Mouse (Mus musculus): ENCODE results near the gene Amacr.

Gene Amacr

DNA sequence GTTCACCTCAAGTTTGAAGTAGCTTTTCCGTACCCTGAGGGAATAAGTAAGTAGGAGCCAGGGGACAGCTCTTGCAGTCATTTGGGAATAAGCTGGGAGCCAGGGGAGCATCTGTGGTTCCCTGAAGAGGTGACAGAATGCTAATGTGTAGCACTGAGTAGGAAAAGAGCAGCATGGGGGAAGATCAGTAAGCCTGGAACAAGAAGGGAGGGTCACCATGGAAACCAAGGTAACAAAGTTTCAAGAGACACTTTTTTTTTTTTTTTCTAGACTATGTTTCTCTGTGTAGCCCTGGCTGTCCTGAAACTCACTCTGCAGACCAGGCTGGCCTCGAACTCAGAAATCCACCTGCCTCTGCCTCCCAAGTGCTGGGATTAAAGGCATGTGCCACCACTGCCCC lies 4.9 kb downstream of the Amacr start:
- DNase-seq (ENCODE audit: low read depth, low spot score) = peak; percentile 37

DNA sequence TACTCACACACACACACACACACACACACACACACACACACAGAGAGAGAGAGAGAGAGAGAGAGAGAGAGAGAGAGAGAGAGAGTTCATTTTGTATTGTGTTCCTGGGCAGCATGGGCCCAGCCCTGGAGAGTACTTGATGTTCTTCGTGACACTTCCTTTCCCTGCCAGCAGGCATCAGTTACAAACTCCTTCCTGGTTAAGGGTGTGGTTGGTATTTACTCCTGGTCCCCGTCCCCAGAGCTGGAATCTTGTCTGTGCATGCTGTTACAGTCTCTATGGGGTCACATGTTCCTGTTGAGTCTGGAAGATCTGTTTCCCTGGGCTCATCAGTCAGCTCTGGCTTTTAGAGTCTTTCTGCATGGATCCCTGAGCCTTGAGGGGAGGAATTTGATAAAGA lies 8.9 kb downstream of the Amacr start:
- peak; percentile 83 for DNase-seq (ENCODE audit: low read depth, low spot score)

- no peak for DNase-seq (ENCODE audit: low read depth, low spot score)
These were observed 10.0 kb downstream of the Amacr start for GRCm38 (mm10) chr15:10991566-10991965.

DNA sequence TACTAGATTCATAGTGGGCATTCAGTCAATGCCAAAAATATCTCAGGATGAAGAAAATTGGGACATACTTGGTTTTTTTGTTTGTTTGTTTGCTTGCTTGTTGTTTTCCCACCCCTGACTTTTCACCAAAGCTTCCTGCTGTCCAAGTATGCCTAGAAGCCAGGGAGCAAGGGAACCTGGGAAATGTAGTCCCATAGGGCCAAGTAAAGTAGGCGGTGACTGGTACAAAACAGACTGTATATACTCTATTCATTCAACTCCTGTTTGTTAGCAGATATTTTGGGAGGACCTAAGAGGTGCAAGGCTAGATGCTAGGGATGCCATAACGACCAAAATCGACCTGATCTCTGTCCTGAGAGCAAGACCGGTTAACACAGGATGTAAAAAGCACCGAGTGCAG lies 18.3 kb downstream of the Amacr start:
- DNase-seq (ENCODE audit: low read depth, low spot score) = peak; percentile 46

DNA sequence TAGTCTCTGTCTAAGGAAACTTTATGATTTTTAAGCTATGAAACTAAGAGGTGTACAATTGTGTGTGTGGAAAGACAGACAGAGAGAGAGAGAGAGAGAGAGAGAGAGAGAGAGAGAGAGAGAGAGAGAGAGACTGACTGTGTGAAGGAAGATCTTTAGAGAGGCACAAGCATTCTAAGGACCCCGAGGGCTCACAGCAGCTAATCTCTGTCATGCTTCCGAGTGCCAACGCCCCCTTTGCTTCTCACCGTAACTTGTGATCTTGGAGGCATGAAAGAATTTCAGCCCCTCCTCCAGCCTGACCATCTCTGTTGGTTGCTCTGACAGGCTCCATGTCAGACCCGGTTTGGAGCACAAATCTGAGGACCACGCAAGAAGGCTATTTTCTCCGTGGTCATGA lies 18.9 kb downstream of the Amacr start, which contains the start of gene Slc45a2:
Gene Slc45a2, plus strand, starts transcription at position 301 of the 400 bp plus-strand sequence.
- DNase-seq (ENCODE audit: low read depth, low spot score) = peak; percentile 19

- DNase-seq (ENCODE audit: low read depth, low spot score) = no peak
These were observed 22.2 kb downstream of the Amacr start for GRCm38 (mm10) chr15:11003791-11004190.

- no peak for DNase-seq (ENCODE audit: low read depth, low spot score)
These were observed 23.1 kb downstream of the Amacr start for GRCm38 (mm10) chr15:11004646-11005045.

- peak; percentile 45 for DNase-seq (ENCODE audit: low read depth, low spot score)
These were observed 27.2 kb downstream of the Amacr start for GRCm38 (mm10) chr15:11008756-11009155.

DNA sequence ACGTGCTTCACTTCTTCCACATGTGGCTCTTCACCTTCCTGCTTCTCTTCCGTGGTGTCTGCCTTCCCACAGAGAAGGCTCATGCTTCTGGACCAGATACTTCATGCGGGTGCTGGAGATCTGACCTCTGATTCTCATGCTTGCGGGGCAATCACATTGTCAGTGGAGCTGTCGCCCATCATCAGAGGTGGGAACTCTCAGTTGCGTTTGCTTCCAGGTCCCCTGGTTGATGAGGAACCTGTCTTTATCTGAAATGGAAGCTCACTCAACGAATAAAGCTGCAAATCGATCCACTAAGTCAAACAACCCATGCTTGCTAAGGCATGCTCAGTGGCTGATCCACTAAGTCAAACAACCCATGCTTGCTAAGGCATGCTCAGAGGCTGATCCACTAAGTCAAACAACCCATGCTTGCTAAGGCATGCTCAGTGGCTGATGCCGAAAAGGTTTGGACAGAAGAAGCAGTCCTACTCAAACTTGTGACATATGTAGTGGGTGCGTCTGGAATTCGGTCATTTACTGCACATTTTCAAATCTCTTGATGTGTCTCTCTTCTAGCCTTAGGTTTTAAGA lies 29.5 kb downstream of the Amacr start:
- no peak for DNase-seq (ENCODE audit: low read depth, low spot score)

DNA sequence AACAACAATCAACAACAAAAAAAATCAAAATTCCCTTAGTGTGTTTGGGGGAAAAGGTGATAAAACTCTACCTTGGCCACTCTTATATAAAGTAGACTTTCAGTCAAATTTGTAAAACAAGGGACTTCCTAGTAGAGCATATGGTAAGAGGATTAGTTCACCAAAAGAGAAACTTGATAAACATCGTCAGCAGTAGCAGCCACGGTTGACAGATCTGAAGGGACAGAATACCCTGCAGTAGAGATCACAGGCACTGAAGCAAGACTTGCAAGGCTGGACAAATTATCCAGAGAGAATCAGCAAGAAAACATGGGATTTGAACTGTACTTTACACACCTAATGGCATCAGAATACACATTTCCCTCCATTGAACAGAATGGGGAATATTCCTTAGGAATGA lies 33.4 kb downstream of the Amacr start:
- DNase-seq (ENCODE audit: low read depth, low spot score) = no peak

- DNase-seq (ENCODE audit: low read depth, low spot score) = no peak
These were observed 45.4 kb downstream of the Amacr start for GRCm38 (mm10) chr15:11026801-11027561.

GRCm38 (mm10) chr15:11030188-11030587 lies 48.6 kb downstream of the Amacr start:
- no peak for DNase-seq (ENCODE audit: low read depth, low spot score)

DNA sequence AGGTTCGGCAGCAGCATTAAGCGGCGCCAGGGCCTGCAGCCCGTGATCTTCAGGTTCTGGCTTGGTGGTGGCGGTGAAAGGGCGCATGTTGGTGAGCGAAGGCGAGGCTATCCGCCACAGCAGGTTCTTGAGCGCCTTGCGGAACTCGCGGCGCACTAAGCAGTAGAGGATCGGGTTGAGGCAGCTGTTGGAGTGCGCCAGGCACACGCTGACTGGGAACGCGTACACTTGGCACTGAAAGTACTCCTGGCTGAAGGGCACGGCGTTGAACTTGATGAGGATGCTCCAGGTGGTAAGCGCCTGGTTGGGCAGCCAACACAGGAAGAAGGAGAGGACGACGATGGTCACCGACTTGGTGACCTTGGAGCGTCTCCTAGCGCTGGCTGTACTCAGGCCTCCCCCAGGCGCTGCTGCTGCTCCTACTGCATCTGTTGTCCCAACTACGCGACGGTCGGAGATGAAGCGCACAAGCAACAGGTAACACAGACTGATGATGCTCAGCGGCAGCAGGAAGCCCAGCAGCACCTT lies 54.5 kb downstream of the Amacr start:
- DNase-seq (ENCODE audit: low read depth, low spot score) = peak; percentile 57

DNA sequence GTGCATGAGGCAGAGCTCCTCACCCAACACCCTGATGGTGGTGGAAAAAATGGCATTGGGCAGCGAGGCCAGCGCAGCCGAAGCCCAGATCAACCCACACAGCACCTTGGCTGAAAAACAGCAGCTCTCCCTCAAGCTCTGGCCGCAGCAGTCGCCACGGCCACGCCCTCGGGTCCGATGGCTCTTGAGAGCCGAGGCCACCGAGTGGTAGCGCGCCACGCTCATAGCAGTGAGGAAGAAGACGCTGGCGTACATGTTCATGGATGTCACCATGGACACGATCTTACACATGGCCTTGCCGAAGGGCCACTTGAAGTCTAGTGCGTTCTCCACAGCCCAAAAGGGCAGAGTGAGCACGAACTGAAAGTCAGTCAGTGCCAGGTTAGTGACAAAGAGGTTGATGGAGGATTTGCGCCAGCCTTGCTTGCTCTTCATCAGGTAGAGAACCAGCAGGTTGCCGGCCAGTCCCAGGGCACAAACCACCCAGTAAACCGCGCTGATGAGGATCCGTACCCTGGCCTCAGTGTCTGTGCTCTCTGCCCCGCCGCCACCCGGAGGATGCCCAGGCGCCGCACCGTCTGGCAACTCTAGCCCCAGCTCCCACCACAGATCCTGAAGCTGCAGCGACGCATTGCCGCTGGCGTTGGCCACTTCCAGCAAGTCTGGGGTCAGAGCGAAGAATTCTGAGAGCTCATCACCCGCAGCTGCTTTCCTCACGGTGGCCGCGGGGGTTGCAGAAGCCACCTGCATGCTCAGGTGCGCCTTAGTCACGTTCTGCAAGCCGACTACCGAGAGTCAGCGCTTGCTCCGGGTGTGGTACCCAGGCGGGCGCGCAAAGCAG lies 55.2 kb downstream of the Amacr start:
- DNase-seq (ENCODE audit: low read depth, low spot score) = peak; percentile 43

DNA sequence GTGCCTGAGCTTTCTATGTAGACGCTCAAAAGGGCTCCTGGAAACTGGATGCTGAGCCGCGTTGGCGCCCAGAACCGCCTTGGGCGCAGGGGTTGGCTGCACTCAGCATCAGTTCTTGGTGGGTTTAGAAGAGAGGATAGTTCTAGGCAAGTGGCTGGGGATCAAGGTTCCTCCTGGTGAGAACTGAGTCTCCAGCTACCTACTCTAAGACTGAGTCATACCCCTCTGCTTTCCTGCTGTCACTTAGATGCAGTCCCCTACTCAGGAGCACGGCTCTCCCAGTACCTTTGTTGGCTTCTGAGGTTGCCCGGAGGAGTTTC lies 55.8 kb downstream of the Amacr start:
- DNase-seq (ENCODE audit: low read depth, low spot score) = peak; percentile 36

- peak; percentile 57 for DNase-seq (ENCODE audit: low read depth, low spot score)
These were observed 56.2 kb downstream of the Amacr start, which contains the start of gene Rxfp3 for GRCm38 (mm10) chr15:11037711-11038110. Rxfp3 (minus strand) TSS chr15:11037991.

GRCm38 (mm10) chr15:11038476-11038875 lies 56.9 kb downstream of the Amacr start:
- peak; percentile 53 for DNase-seq (ENCODE audit: low read depth, low spot score)

DNA sequence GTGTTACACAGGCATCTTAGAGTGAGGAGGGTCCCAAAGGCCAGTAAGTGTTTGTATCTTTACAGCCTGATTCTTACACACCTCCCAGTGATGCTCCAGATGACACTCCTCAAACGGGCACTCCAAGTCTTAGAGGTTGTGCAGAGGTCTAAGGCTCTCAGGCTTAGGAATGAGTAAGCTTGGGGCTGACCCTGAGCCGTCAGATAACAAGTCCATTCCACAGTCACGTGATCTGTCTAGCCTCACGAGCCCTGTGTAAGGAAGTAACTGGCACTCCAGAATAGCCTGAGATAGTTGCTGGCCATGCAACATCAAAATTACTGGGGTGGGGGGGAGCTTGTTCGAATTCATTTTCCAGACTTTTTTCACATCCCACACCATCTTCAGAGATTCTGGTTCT lies 58.5 kb downstream of the Amacr start:
- no peak for DNase-seq (ENCODE audit: low read depth, low spot score)

GRCm38 (mm10) chr15:11041229-11041628 lies 59.7 kb downstream of the Amacr start:
- no peak for DNase-seq (ENCODE audit: low read depth, low spot score)

DNA sequence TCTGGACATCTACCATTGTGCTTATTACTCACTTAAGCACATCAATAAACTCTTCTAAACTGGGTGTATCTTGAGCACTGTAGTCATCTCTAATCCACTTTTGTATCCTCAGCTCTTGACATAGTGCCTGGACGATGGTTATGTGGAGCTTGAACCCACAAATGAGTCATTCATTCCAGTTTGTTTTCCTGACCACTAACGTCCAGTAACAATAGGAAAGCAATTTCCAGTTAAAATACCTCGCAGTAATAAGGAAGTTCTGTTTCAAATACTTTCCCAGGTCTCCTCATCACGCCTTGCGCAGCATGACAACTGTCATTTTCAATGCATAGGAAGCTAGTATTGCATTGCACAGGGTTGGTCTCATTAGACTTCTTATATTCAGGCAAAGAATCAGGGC lies 61.3 kb downstream of the Amacr start:
- DNase-seq (ENCODE audit: low read depth, low spot score) = no peak

Measured in ZHBTc4 (cell line).